Mouse (Mus musculus) intestine, embryonic 16.5 days (tissue): ENCODE measurements around the gene Hnf1a. TPM values are rescaled to one million over a fixed set of nuclear protein-coding genes. Genes with fewer than 3 reads are reported as not detected.

ENCODE experiments used
- ATAC-seq: fragments of 200-750 bp; cut with Nextera tagmentation; 2 replicates; pipeline ENCODE4 v1.8.0; 2017; ENCODE audit warnings: moderate TSS enrichment, moderate library complexity
- H3K27ac ChIP-seq: fragments of 300-500 bp; sonication (generic); 2 replicates; pipeline ENCODE4 v1.5.1; 2014; ENCODE audit warnings: mild to moderate bottlenecking, low read length
- H3K27me3 ChIP-seq: fragments of 300-500 bp; sonication (generic); replicated peaks from 2 replicates; pipeline ENCODE4 v1.6.1; 2014; ENCODE audit warnings: low read length, control low read depth, mixed read lengths; ENCODE audit not compliant: control insufficient read depth, insufficient read depth
- H3K36me3 ChIP-seq: fragments of 300-500 bp; sonication (generic); 2 replicates; pipeline ENCODE4 v1.6.1; 2014; ENCODE audit warnings: low read length, control low read depth; ENCODE audit not compliant: control insufficient read depth, insufficient read depth
- H3K4me1 ChIP-seq: fragments of 300-500 bp; sonication (generic); 2 replicates; pipeline ENCODE4 v1.6.1; 2014; ENCODE audit warnings: low read length, control low read depth, mixed read lengths; ENCODE audit not compliant: control insufficient read depth, insufficient read depth
- H3K4me2 ChIP-seq: fragments of 300-500 bp; sonication (generic); 2 replicates; pipeline ENCODE4 v1.6.1; 2014; ENCODE audit warnings: low read depth, low read length, control low read depth
- H3K4me3 ChIP-seq: fragments of 300-500 bp; sonication (generic); 2 replicates; pipeline ENCODE4 v1.5.1; 2014; ENCODE audit warnings: mild to moderate bottlenecking, low read length
- H3K9ac ChIP-seq: fragments of 300-500 bp; sonication (generic); 2 replicates; pipeline ENCODE4 v1.6.1; 2014; ENCODE audit warnings: low read depth, low read length
- H3K9me3 ChIP-seq: fragments of 300-500 bp; sonication (generic); 2 replicates; pipeline ENCODE4 v1.6.1; 2016; ENCODE audit warnings: low read length, control low read depth; ENCODE audit not compliant: control insufficient read depth
- WGBS: fragments of 180-500 bp; shearing (Covaris S2); extraction: QIAGEN DNeasy Blood & Tissue Kit; methylation state at CpG from one replicate; pipeline ENCODE4 v1.1.7; 2014; 5-methylcytosine and 5-hydroxymethylcytosine counted together
- polyA plus RNA-seq: library from polyadenylated mRNA; unstranded; fragments of >200 nt; fragmentation: Nextera tagmentation; extraction: Ambion mirVana; gene quantifications from 2 replicates; pipeline ENCODE4 v1.2.1, GENCODE M21; 2015

Hnf1a gene
- polyA plus RNA-seq, 1 experiment from 2014 or later: 16.1 TPM

DNA sequence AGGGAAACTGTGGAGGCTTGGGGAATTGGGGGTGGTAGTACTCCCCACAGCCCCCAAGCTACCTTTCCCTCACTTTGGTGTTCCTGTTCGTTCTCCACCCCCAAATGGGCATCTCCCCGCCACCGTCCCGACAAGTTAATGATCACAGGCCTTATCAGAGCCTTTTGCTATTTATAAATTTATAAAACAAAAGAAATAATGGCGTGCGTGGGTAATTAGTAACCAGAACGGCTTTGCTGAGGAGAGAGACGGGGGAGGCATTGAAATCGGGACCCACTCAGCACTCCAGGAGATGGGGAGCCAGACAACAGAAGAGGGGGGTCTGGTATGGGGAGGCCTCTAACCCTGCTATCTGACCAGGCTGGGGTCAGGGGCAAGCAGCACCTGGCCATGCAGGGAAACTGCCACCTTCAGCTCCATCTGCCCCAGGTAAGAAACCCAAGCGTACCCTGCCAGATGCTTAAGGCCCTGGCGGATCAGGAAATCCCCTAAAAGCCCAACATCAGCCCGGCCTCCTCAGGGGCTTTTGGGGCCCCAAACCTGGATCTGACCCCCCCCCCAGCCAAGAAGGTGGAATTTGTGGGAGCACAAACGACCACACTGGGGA is 1.2 kb downstream of the Hnf1a start:
- 41% methylated on average over 13 of the region's 13 CpGs for WGBS
- H3K36me3 ChIP-seq: no peaks in the 10 kb centered on the region
- peak overlapping the region; percentile 66 for H3K4me3 ChIP-seq
- 0 out of 2 replicates have a peak, but pooled peaks cover 5% of the 10 kb centered on the region for H3K4me1 ChIP-seq
- no peaks in the 10 kb centered on the region for H3K27me3 ChIP-seq
- ATAC-seq: no peak
- 0 out of 2 replicates have a peak overlapping the region, but pooled peaks have one; percentile 28 for H3K4me2 ChIP-seq
- peak overlapping the region; percentile 88 for H3K9ac ChIP-seq
- H3K9me3 ChIP-seq: no peaks in the 10 kb centered on the region
- peak overlapping the region; percentile 96 for H3K27ac ChIP-seq

DNA sequence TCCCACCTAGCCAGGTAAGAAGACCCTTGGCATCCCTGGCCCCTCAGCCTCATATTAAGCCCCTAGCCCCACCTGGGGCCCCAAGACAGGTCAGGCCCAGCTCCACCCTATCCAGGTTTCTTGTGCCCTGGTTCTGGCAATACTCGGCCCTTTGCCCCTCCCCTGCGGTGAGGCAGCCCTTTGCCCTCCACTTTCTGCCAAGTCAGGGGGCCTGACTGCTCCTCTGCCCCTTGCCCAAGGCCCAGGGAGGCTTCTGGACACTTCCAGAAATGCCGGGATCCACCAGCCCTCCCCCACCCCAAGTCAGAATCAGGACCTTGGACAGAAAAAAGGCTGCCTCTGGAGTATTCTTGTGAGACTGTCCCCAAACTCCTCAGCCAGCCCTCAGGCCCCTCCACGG is 1.8 kb downstream of the Hnf1a start:
- H3K9ac ChIP-seq: peak overlapping the region; percentile 88
- H3K4me3 ChIP-seq: peak overlapping the region; percentile 66
- H3K9me3 ChIP-seq: no peaks in the 10 kb centered on the region
- H3K4me1 ChIP-seq: peaks cover 4% of the 10 kb centered on the region; the same call in 1 of the 2 replicates
- peak overlapping the region; percentile 61 for H3K4me2 ChIP-seq
- peak; percentile 49 for ATAC-seq
- H3K27ac ChIP-seq: peak overlapping the region; percentile 96
- 8% methylated on average over 4 of the region's 4 CpGs for WGBS
- no peaks in the 10 kb centered on the region for H3K27me3 ChIP-seq
- H3K36me3 ChIP-seq: no peaks in the 10 kb centered on the region

DNA sequence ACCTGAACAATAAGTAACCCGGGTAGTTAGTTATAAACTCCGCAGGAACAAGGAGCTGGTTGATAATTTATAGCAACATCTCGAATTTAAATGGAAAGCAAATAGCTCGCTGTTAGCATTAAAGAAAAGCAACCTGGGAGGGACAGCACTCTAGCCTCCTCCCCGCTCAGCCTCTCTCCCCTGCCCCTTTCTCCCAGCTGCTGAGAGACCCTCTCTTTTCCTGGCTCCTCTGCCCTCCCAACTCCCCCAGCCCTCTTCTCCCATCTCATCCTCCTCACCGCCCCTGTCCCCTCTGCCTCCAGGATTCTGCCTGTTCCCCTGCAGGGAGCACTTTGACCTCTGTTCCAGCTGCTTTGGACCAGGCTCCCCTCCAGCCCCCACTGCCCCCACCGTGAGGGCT is 2.2 kb downstream of the Hnf1a start:
- H3K9ac ChIP-seq: peak overlapping the region; percentile 88
- H3K4me1 ChIP-seq: peaks cover 2% of the 10 kb centered on the region; the same call in 1 of the 2 replicates
- H3K4me3 ChIP-seq: peak overlapping the region; percentile 66
- no peaks in the 10 kb centered on the region for H3K36me3 ChIP-seq
- peak; percentile 7 for ATAC-seq
- WGBS: 21% methylated on average over 7 of the region's 7 CpGs
- no peaks in the 10 kb centered on the region for H3K9me3 ChIP-seq
- no peaks in the 10 kb centered on the region for H3K27me3 ChIP-seq
- peak overlapping the region; percentile 61 for H3K4me2 ChIP-seq
- H3K27ac ChIP-seq: peak overlapping the region; percentile 96

DNA sequence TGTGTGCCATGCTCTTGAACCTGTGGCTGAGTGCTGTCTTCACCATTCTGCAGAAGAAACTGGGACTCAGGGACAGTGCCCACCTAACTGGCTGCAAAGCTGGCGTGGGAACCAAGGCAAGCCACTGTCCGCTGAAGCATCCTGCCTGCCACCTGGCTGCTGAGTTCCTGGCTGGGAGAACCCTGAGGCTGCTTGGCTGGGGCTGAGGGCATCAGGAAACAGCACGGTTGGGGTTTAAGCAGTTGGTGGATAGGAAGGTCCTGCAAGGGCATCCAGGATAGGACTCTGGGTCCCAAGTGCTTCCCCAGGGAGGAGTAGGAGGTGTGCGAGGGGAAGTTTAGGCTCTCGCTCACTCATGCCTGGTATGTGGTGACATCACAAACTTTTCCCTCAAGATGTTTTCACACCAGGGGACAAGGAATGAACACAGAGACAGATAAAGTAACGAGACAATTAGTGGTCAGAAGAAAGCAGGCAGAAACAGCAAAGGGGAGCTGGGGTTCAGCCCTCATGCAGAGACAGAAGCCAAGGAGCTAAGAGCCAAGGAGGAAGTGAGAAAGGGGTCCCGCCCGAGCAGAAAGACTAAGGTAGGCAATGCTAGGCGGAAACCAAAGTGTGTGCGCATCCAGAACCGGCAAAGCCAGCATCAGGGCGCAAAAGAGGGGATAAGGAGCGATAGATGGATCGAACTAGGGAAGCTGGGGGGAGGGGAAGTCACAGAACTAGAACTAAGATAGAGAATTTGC is 3.2 kb downstream of the Hnf1a start:
- Histone ChIP-seq H3K4me3 (peak overlapping the region; percentile 66), H3K27ac (peak overlapping the region; percentile 96), H3K4me1 (peaks cover 2% of the 10 kb centered on the region; the same call in 1 of the 2 replicates), H3K4me2 (peak overlapping the region; percentile 61), H3K9ac (peak overlapping the region; percentile 88), H3K36me3 (no peaks in the 10 kb centered on the region), H3K9me3 (no peaks in the 10 kb centered on the region), H3K27me3 (no peaks in the 10 kb centered on the region)
- ATAC-seq: no peak
- WGBS: 28% methylated on average over 14 of the region's 14 CpGs

DNA sequence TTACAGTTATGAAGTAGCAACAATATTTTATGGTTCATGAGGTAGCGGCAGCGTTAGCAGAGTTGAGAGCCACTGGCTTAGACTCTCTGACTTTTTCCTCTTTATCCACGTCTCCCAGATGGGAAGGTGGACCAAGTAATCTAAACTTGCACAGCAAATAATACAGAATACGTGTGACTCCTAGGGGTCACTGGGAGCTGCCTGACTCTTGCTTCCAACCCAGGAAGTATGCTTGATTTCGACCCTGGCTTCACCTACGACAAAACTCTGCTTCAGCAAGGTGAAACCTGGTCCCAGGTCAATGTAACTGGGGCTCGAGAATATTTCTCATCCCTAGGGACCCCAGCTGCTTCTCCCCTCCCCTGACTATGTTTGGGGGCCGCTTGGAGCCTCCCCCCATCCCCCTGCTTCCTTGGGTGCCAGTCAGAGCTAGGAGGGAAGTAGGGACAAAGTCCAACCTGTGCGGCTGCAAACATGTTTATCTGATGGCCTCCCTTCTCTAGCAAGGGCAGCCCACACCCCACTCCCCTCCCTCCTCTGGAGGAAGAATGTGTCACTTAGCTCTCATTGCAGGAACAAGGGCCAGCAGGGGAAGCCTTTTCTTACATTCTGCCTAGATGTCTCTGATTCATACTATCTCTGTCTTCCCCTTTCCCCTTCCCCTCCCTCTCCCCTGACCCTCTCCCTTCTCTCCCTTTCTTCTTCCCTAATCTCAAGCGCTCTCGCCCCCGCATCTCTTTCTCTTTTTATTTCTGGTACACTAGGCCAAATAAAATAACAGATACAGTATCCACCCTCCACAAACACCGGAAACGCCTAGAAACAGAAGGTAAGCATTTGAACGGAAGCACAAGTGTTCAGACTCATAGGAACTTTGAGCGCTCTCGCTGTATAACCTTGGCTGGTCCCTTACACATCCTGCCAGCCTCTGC is 5.7 kb downstream of the Hnf1a start:
- Histone ChIP-seq H3K4me3 (peak overlapping the region; percentile 23), H3K36me3 (no peaks in the 10 kb centered on the region), H3K9me3 (no peaks in the 10 kb centered on the region), H3K27me3 (no peaks in the 10 kb centered on the region), H3K4me1 (peaks cover 2% of the 10 kb centered on the region; the same call in 1 of the 2 replicates), H3K4me2 (peak overlapping the region; percentile 46), H3K27ac (peak overlapping the region; percentile 91), H3K9ac (peak overlapping the region; percentile 27)
- ATAC-seq: peak; percentile 81
- WGBS: 39% methylated on average over 17 of the region's 17 CpGs

DNA sequence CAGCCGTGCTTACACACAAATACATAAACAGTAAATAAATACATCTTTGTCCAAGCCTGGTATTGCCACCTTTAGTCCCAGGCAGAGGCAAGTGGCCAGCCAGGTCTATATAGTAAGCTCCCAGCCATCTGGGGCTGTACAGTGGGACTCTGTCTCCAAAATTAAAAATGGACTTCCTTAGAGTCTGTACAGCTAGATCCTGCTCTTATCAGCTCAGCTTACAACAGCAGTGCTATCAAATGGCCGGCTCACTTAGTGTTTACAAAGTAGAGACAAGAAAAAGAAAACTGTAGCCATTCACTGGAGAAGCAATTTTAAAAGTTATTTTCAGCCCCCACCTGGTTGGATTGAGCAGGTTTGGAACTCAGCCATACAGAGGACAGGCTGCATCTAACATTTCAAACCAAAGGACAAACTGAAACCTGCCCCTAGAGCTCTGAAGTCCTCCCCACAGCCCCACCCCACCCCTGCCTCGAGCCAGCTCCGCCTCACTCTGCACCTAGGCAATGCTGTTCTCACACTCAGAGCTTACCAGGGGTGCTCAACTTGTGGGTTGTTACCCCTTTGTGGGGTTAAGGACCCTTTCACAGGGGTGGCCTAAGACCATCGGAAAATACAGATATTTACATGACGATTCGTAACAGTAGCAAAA is 6.5 kb downstream of the Hnf1a start:
- H3K4me3 ChIP-seq: peak overlapping the region; percentile 23
- ATAC-seq: peak; percentile 73
- H3K36me3 ChIP-seq: peaks cover 3% of the 10 kb centered on the region; the same call in 1 of the 2 replicates
- peak overlapping the region; percentile 91 for H3K27ac ChIP-seq
- H3K27me3 ChIP-seq: no peaks in the 10 kb centered on the region
- no peaks in the 10 kb centered on the region for H3K9me3 ChIP-seq
- peak overlapping the region; percentile 46 for H3K4me2 ChIP-seq
- H3K4me1 ChIP-seq: peaks cover 2% of the 10 kb centered on the region; the same call in 1 of the 2 replicates
- WGBS: 38% methylated on average over 7 of the region's 7 CpGs
- peak overlapping the region; percentile 27; the same call in 1 of the 2 replicates for H3K9ac ChIP-seq

DNA sequence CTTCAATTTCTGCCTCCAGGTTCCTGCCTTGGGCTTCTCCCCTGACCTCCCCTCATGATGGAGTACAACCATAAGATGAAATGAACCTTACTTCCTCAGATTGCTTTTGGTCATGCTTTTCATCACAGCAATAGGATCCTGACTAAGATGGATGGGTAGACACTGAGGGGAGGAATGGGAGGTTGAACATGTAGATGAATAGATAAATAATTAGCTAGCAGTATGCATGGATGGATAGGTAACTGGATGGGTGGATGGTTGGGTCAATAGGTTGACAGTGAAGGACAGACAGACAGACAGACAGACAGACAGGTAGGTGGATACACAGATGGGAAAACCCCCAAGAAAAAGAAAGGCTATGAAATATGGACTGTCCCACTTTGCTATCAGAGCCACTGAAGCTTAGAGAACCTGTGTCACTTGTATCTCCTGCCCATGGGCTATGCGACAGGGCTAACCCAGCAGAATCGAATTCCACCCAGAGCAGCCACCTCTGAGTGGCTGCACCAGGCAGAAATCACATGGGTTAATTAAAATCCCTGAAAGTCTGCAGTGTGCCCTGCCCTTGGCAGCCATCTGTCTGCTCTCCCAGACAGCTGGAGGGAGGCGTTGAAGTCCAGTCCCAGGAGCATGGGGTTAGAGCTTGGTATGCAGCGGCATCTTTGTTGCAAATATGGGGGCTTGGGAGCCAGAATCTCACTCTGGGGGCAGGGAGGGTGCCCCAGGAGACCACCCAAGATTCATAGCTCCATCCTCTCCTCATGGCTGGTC is 9.1 kb downstream of the Hnf1a start:
- H3K9ac ChIP-seq: no peak overlapping the region; the same call in 1 of the 2 replicates
- no peak overlapping the region for H3K27ac ChIP-seq
- H3K4me1 ChIP-seq: no peaks in the 10 kb centered on the region; the same call in 1 of the 2 replicates
- no peak for ATAC-seq
- H3K9me3 ChIP-seq: no peaks in the 10 kb centered on the region
- no peak overlapping the region for H3K4me2 ChIP-seq
- H3K4me3 ChIP-seq: no peak overlapping the region
- H3K36me3 ChIP-seq: peaks cover 3% of the 10 kb centered on the region; the same call in 1 of the 2 replicates
- H3K27me3 ChIP-seq: no peaks in the 10 kb centered on the region
- 48% methylated on average over 4 of the region's 4 CpGs for whole genome bisulfite sequencing

DNA sequence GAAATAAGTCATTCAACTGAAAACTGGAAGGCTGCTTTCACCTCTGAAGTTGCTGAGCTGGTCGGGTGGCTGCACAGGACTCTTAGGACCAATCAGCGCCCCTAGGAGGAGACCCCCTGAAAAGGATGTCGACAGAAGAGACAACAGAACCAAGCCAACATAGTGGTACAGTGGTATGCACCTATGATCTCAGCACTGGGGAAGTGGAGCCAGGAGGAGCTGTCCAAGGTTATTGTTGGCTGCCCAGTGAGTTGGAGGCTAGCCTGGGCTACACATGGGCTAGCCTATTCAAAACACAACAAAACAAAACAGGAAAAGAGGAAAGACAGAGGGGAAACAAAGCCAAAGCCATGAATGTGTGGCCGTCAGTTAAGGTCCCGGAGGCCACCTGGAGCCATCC is 12.8 kb downstream of the Hnf1a start:
- no peaks in the 10 kb centered on the region for H3K27me3 ChIP-seq
- WGBS: 90% methylated on average over 5 of the region's 5 CpGs
- H3K4me3 ChIP-seq: no peak overlapping the region
- no peaks in the 10 kb centered on the region for H3K4me1 ChIP-seq
- no peak overlapping the region for H3K9ac ChIP-seq
- H3K27ac ChIP-seq: no peak overlapping the region
- H3K4me2 ChIP-seq: no peak overlapping the region
- no peak for ATAC-seq
- H3K36me3 ChIP-seq: peaks cover 3% of the 10 kb centered on the region; the same call in 1 of the 2 replicates
- no peaks in the 10 kb centered on the region for H3K9me3 ChIP-seq
